Mouse (Mus musculus) kidney, adult 8-10 months (tissue): Measurements from ENCODE around the gene Mxra8.

Source experiments
- DNase-seq, 2 experiments: peaks; one replicate each; pipeline ENCODE4 v3.0.0; 2022

Mxra8 gene

DNA sequence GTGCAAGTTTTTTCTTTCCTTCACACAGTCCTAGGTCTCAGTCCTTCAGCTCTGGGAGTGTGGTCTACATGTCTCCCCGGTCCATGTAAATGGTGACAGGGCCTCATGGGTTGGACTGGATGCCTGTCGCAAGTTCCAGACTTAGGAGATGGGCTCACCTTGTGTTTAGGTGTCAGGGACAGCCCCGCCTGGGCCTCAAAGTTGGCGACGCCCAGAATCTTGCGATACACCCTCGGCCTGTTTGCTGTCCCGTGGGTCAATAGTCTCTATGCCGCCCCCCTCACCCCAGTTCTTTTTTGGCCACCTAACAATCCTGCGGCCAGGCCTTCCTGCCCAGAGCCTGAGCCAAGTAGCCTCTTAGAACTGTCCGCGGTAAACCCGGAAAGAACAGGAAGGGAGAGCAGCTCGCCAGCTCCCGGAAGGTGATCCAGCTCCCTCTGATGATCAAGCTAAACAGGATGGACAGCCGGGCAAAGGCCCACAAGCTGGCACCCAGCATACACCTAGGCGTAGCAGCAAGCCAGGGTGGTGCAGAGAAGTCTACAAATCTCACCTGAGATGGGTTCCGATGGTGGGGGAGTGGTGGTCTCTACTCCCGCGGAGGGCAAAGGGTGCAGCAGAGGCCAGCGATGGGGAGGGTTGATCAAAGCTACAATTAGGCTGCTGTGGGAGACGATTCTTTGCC lies 29.3 kb downstream of the Mxra8 start:
- DNase-seq, result peak in 1 of 2 experiments; percentile 52

GRCm38 (mm10) chr4:155869317-155870033 lies 30.0 kb downstream of the Mxra8 start, which contains the start of the genes Cptp and Ints11:
TSS of gene Cptp (minus strand) at chr4:155869440.
TSS of gene Ints11 (plus strand) at chr4:155869546.
- DNase-seq, result peak; percentile 97

DNA sequence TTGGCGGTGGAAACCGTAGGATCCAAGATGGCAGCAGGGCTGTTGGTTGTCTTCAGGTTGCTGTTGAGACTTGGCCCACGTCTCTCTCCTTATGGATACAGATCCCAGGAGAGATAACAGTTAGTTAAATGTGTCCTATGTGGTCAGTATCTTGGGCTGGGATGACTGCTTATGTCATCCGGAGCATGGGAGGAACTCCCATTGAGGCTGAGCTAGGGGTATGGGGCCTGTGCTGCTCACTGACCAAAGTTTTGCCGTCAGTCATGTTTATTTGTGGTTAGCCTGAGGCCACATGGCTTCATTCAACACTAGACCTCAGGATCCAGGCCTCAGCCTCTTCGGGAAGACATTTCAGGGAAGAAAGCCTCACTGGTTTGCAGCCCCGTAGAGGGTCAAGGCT lies 31.9 kb downstream of the Mxra8 start:
- DNase-seq, result no peak

- DNase-seq, result no peak
These were observed 44.1 kb downstream of the Mxra8 start for GRCm38 (mm10) chr4:155883587-155883986.

GRCm38 (mm10) chr4:155886330-155886729 lies 46.9 kb downstream of the Mxra8 start:
- DNase-seq, result no peak

- no peak for DNase-seq
These were observed 48.2 kb downstream of the Mxra8 start for GRCm38 (mm10) chr4:155887674-155888073.

- DNase-seq, result no peak
These were observed 48.7 kb downstream of the Mxra8 start for GRCm38 (mm10) chr4:155888181-155888580.

DNA sequence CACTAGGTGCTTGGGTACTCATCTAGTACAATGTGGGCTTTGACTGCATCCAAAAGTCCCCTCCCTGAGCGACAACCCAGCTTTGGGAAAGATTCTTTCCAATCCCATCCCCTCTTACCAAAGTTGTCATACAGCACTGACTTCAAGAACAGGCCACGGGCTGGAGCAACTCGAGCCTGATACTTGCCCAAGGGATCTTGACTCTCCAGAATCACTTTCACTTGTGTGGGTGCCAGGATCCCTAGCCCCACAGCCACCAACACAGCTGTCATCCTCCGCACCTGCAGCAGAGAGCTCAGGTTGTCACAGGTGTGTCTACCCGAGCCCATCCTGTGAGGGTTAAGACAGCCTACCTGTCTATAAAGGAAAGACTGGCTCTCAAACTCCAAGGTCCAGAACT lies 49.8 kb downstream of the Mxra8 start:
- DNase-seq, result peak in 1 of 2 experiments; percentile 1

DNA sequence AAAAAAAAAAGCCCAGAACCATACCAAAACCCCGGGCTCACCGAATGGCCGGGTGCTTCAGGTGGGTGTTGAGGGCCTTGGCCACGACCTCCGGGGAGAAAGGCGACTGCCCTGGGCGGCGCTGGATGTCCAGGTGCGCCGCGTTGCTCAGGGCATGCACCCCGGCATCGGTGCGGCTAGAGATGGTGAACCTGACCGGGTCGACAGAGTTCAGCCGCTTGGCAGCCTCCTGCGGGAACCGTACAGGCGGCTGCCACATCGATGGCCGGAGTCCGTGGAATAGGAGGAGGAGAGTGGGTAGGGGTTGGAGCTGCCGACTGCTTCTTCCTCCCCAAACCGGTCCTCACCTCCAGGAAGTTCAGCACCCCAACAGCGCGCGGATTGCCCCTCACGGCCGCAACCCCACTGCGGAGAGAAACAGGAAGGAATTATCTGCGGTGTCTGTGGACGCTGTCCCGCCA lies 51.6 kb downstream of the Mxra8 start:
- no peak for DNase-seq

DNA sequence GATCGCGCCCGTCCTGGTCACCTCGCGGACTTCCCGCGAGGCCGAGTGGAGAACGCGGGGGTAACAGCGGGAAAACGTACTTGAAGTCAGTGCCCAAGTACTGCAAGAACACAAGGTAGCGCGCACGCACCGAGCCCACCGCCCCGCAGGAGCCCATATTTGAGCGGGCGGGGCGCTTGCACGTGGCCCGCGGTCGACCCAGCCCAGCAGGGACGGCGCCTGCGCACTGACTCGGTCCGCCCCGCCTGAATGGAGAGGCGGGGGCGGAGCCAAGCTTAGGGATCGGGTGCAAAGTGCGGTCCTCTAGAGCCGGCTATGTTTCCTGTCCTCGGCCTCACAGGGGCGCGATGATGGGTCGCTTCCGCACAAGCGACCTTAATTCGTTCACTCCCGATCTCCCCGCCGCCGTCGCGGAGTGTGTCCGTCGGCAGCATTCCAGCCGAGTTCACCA lies 52.1 kb downstream of the Mxra8 start, which contains the start of the genes Pusl1 and Acap3:
Pusl1 (minus strand) TSS at position 231 of the 451 bp plus-strand sequence.
Acap3 (plus strand) TSS at position 272 of the 451 bp plus-strand sequence.
- DNase-seq, result peak; percentile 93 to 97

GRCm38 (mm10) chr4:155892017-155892416 lies 52.5 kb downstream of the Mxra8 start:
- DNase-seq, result peak; percentile 61 to 74

GRCm38 (mm10) chr4:155892438-155893211 lies 53.1 kb downstream of the Mxra8 start:
- peak in 1 of 2 experiments; percentile 26 for DNase-seq

GRCm38 (mm10) chr4:155893212-155893690 lies 53.8 kb downstream of the Mxra8 start:
- no peak for DNase-seq
